Mouse (Mus musculus): ENCODE measurements at regions not wholly inside any gene's neighbourhood (a gene's known extent, or its start where the extent isn't known, plus 50 kb on each side); places are given as distances from the start of the nearest gene placed in this dataset.

- Histone ChIP-seq H3K27ac (ENCODE audit: low read depth) (no peak overlapping the region), H3K4me1 (ENCODE audit: insufficient read depth) (no peaks in the 10 kb centered on the region), H3K4me2 (ENCODE audit: low read depth, low read length) (no peak overlapping the region), H3K9me3 (ENCODE audit: low read length) (no peaks in the 10 kb centered on the region), H3K9ac (replicated peaks) (no peak overlapping the region), H3K27me3 (ENCODE audit: insufficient read depth, low read length) (no peaks in the 10 kb centered on the region), H3K4me3 (ENCODE audit: low read depth, low read length) (no peak overlapping the region), H3K36me3 (replicated peaks; ENCODE audit: insufficient read depth, low read length) (no peaks in the 10 kb centered on the region)
- 85% methylated on average over 5 of the region's 5 CpGs for WGBS (ENCODE audit: insufficient replicate concordance)
- DNase-seq (no peak), ATAC-seq (no peak)
- TF ChIP-seq CTCF (IDR thresholded peaks at IDR 0.05; ENCODE audit: low read depth) (no peak), EP300 (IDR thresholded peaks at IDR 0.05; ENCODE audit: low read depth) (no peak)
These were observed 134.0 kb downstream of the 4933412E24Rik start for GRCm38 (mm10) chr15:59882444-59882843.

- Histone ChIP-seq H3K4me1 (ENCODE audit: insufficient read depth) (no peaks in the 10 kb centered on the region), H3K36me3 (replicated peaks; ENCODE audit: insufficient read depth, low read length) (no peaks in the 10 kb centered on the region), H3K4me3 (ENCODE audit: low read depth, low read length) (no peak overlapping the region), H3K27ac (ENCODE audit: low read depth) (no peak overlapping the region), H3K9ac (replicated peaks) (no peak overlapping the region), H3K9me3 (ENCODE audit: low read length) (no peaks in the 10 kb centered on the region), H3K27me3 (ENCODE audit: insufficient read depth, low read length) (no peaks in the 10 kb centered on the region), H3K4me2 (ENCODE audit: low read depth, low read length) (no peak overlapping the region)
- DNase-seq (no peak), ATAC-seq (no peak)
- WGBS (ENCODE audit: insufficient replicate concordance), result 85% methylated on average over 5 of the region's 5 CpGs
- TF ChIP-seq CTCF (IDR thresholded peaks at IDR 0.05; ENCODE audit: low read depth) (no peak), EP300 (IDR thresholded peaks at IDR 0.05; ENCODE audit: low read depth) (no peak)
These were observed 136.0 kb downstream of the 4933412E24Rik start for GRCm38 (mm10) chr15:59880426-59880825.

- no peak overlapping the region for H3K9ac ChIP-seq (replicated peaks)
- ATAC-seq (no peak), DNase-seq (no peak)
- no peak overlapping the region for H3K27ac ChIP-seq (ENCODE audit: low read depth)
- H3K4me2 ChIP-seq (ENCODE audit: low read depth, low read length), result no peak overlapping the region
- WGBS (ENCODE audit: insufficient replicate concordance), result 80% methylated on average over 4 of the region's 4 CpGs
- H3K4me3 ChIP-seq (ENCODE audit: low read depth, low read length), result no peak overlapping the region
- no peaks in the 10 kb centered on the region for H3K4me1 ChIP-seq (ENCODE audit: insufficient read depth)
- no peaks in the 10 kb centered on the region for H3K27me3 ChIP-seq (ENCODE audit: insufficient read depth, low read length)
- no peaks in the 10 kb centered on the region for H3K9me3 ChIP-seq (ENCODE audit: low read length)
- H3K36me3 ChIP-seq (replicated peaks; ENCODE audit: insufficient read depth, low read length), result no peaks in the 10 kb centered on the region
- TF ChIP-seq CTCF (IDR thresholded peaks at IDR 0.05; ENCODE audit: low read depth) (peak; percentile 25; the same call in 1 of the 2 replicates), EP300 (IDR thresholded peaks at IDR 0.05; ENCODE audit: low read depth) (no peak)
These were observed 137.1 kb downstream of the 4933412E24Rik start for GRCm38 (mm10) chr15:59879311-59879710.

- WGBS (ENCODE audit: insufficient replicate concordance), result 67% methylated on average over 7 of the region's 7 CpGs
- ATAC-seq, result no peak
- TF ChIP-seq CTCF (IDR thresholded peaks at IDR 0.05; ENCODE audit: low read depth) (no peak; the same call in 1 of the 2 replicates), EP300 (IDR thresholded peaks at IDR 0.05; ENCODE audit: low read depth) (no peak)
These were observed 140.1 kb downstream of the 4933412E24Rik start for GRCm38 (mm10) chr15:59876279-59876742.

GRCm38 (mm10) chr15:59866701-59867100, 149.7 kb downstream of the 4933412E24Rik start:
- H3K9me3 ChIP-seq (ENCODE audit: low read length), result no peaks in the 10 kb centered on the region
- DNase-seq (no peak), ATAC-seq (no peak)
- 0 out of 2 replicates have a peak, but pooled peaks cover 3% of the 10 kb centered on the region for H3K4me1 ChIP-seq (ENCODE audit: insufficient read depth)
- H3K4me2 ChIP-seq (ENCODE audit: low read depth, low read length), result no peak overlapping the region
- H3K4me3 ChIP-seq (ENCODE audit: low read depth, low read length), result no peak overlapping the region
- H3K27ac ChIP-seq (ENCODE audit: low read depth), result no peak overlapping the region
- H3K36me3 ChIP-seq (replicated peaks; ENCODE audit: insufficient read depth, low read length), result no peaks in the 10 kb centered on the region
- H3K9ac ChIP-seq (replicated peaks), result no peak overlapping the region
- no peak for TF ChIP-seq EP300 (IDR thresholded peaks at IDR 0.05; ENCODE audit: low read depth)
- no peak for TF ChIP-seq CTCF (IDR thresholded peaks at IDR 0.05; ENCODE audit: low read depth)
- 68% methylated on average over 8 of the region's 8 CpGs for WGBS (ENCODE audit: insufficient replicate concordance)
- no peaks in the 10 kb centered on the region for H3K27me3 ChIP-seq (ENCODE audit: insufficient read depth, low read length)

More at GRCm38 (mm10) chr15:59876279-59876742, 140.1 kb downstream of the 4933412E24Rik start:
- no peaks in the 10 kb centered on the region for H3K9me3 ChIP-seq (ENCODE audit: low read length)
- H3K27ac ChIP-seq (ENCODE audit: low read depth), result no peak overlapping the region
- no peak overlapping the region for H3K4me3 ChIP-seq (ENCODE audit: low read depth, low read length)
- no peak for DNase-seq
- no peaks in the 10 kb centered on the region for H3K4me1 ChIP-seq (ENCODE audit: insufficient read depth)
- no peak overlapping the region for H3K9ac ChIP-seq (replicated peaks)
- H3K36me3 ChIP-seq (replicated peaks; ENCODE audit: insufficient read depth, low read length), result no peaks in the 10 kb centered on the region
- H3K4me2 ChIP-seq (ENCODE audit: low read depth, low read length), result no peak overlapping the region
- no peaks in the 10 kb centered on the region for H3K27me3 ChIP-seq (ENCODE audit: insufficient read depth, low read length)

- H3K27ac ChIP-seq (ENCODE audit: low read depth), result no peak overlapping the region
- ATAC-seq, result peak; percentile 44; the same call in 1 of the 2 replicates
These were observed 151.5 kb downstream of the 4933412E24Rik start for GRCm38 (mm10) chr15:59864746-59865499.

More at GRCm38 (mm10) chr15:59864746-59865499, 151.5 kb downstream of the 4933412E24Rik start:
- H3K4me2 ChIP-seq (ENCODE audit: low read depth, low read length), result peak overlapping the region; percentile 40; the same call in 1 of the 2 replicates
- no peak overlapping the region for H3K9ac ChIP-seq (replicated peaks)
- 0 out of 2 replicates have a peak, but pooled peaks cover 3% of the 10 kb centered on the region for H3K4me1 ChIP-seq (ENCODE audit: insufficient read depth)
- peak; percentile 21 for DNase-seq
- no peaks in the 10 kb centered on the region for H3K36me3 ChIP-seq (replicated peaks; ENCODE audit: insufficient read depth, low read length)
- H3K4me3 ChIP-seq (ENCODE audit: low read depth, low read length), result no peak overlapping the region
- no peaks in the 10 kb centered on the region for H3K27me3 ChIP-seq (ENCODE audit: insufficient read depth, low read length)
- no peaks in the 10 kb centered on the region for H3K9me3 ChIP-seq (ENCODE audit: low read length)
- 28% methylated on average over 18 of the region's 18 CpGs for WGBS (ENCODE audit: insufficient replicate concordance)
- TF ChIP-seq CTCF (IDR thresholded peaks at IDR 0.05; ENCODE audit: low read depth), result peak; percentile 77
- TF ChIP-seq EP300 (IDR thresholded peaks at IDR 0.05; ENCODE audit: low read depth), result no peak

All from liver, postnatal 0 days (tissue).